Mouse (Mus musculus): ENCODE measurements around the gene Rfx4. TPM values are rescaled to one million over a fixed set of nuclear protein-coding genes. Genes with fewer than 3 reads are reported as not detected.

The Rfx4 gene
- total and polyA plus RNA-seq, 3 experiments, result 0.10 TPM; not detected in 2

- no peak for DNase-seq
Measured at GRCm38 (mm10) chr10:84758483-84759431, 2.9 kb downstream of the Rfx4 start.

GRCm38 (mm10) chr10:84759511-84760117, 3.8 kb downstream of the Rfx4 start:
- no peak for DNase-seq

- DNase-seq, result no peak
Measured at GRCm38 (mm10) chr10:84760118-84761111, 4.6 kb downstream of the Rfx4 start.

- no peak for DNase-seq
Measured at GRCm38 (mm10) chr10:84768766-84769165, 12.9 kb downstream of the Rfx4 start.

- DNase-seq, result no peak
Measured at GRCm38 (mm10) chr10:84772380-84773130, 16.7 kb downstream of the Rfx4 start.

- no peak for DNase-seq
Measured at GRCm38 (mm10) chr10:84773889-84774288, 18.0 kb downstream of the Rfx4 start.

- DNase-seq, result no peak
Measured at GRCm38 (mm10) chr10:84774573-84774972, 18.7 kb downstream of the Rfx4 start.

GRCm38 (mm10) chr10:84777109-84777508, 21.2 kb downstream of the Rfx4 start:
- no peak for DNase-seq

- DNase-seq, result no peak
Measured at GRCm38 (mm10) chr10:84777974-84778373, 22.1 kb downstream of the Rfx4 start.

GRCm38 (mm10) chr10:84780828-84781227, 25.0 kb downstream of the Rfx4 start:
- DNase-seq, result no peak

- DNase-seq, result no peak
Measured at GRCm38 (mm10) chr10:84785339-84785738, 29.5 kb downstream of the Rfx4 start.

GRCm38 (mm10) chr10:84790323-84790722, 34.5 kb downstream of the Rfx4 start:
- no peak for DNase-seq

GRCm38 (mm10) chr10:84791181-84791580, 35.3 kb downstream of the Rfx4 start:
- DNase-seq, result no peak

GRCm38 (mm10) chr10:84801521-84801920, 45.7 kb downstream of the Rfx4 start:
- no peak for DNase-seq

- DNase-seq, result no peak
Measured at GRCm38 (mm10) chr10:84803216-84803844, 47.5 kb downstream of the Rfx4 start.

- DNase-seq, result no peak
Measured at GRCm38 (mm10) chr10:84805576-84805975, 49.7 kb downstream of the Rfx4 start.

- DNase-seq, result no peak
Measured at GRCm38 (mm10) chr10:84807206-84807605, 51.3 kb downstream of the Rfx4 start.

- DNase-seq, result peak; percentile 37
Measured at GRCm38 (mm10) chr10:84810030-84810849, 54.4 kb downstream of the Rfx4 start.

GRCm38 (mm10) chr10:84811171-84811912, 55.5 kb downstream of the Rfx4 start:
- peak; percentile 43 for DNase-seq
